Mouse (Mus musculus): ENCODE data around the gene Tmem185a. TPM values are rescaled to one million over a fixed set of nuclear protein-coding genes. Genes with fewer than 3 reads are reported as not detected.
"Not testable (repeated sequence)": the region's sequence is repeated elsewhere in the genome, so short reads cannot be mapped to it uniquely, and the experiment has no call there.

Tmem185a gene
- polyA plus RNA-seq (2015; fragmentation: Nextera tagmentation; extraction: Ambion mirVana): 13.0 and 13.5 TPM in 2 replicates

- 0 out of 2 replicates have a peak, but pooled peaks cover 3% of the 10 kb centered on the region for H3K4me1 ChIP-seq (replicated peaks)
- no peaks in the 10 kb centered on the region for H3K36me3 ChIP-seq (replicated peaks)
- peak within 1 kb of the TSS; percentile 63 for H3K4me3 ChIP-seq (replicated peaks)
- no peaks in the 10 kb centered on the region for H3K9me3 ChIP-seq (replicated peaks)
- peak within 1 kb of the TSS; percentile 55 for H3K9ac ChIP-seq
- H3K27me3 ChIP-seq: peaks cover 5% of the 10 kb centered on the region; the same call in 1 of the 2 replicates
- ATAC-seq (ENCODE audit: insufficient read depth): peak; percentile 75
- 0 out of 2 replicates have a peak within 1 kb of the TSS, but pooled peaks have one; percentile 33 for H3K27ac ChIP-seq (replicated peaks)
- peak within 1 kb of the TSS; percentile 65 for H3K4me2 ChIP-seq
- 14% methylated on average over 41 of the region's 42 CpGs for WGBS (ENCODE audit: insufficient replicate concordance)
Measured at GRCm38 (mm10) chrX:70476792-70477776, at the start of gene Tmem185a. TSS of gene Tmem185a (minus strand) at chrX:70477180.

- not testable (repeated sequence) for H3K4me3 ChIP-seq (replicated peaks); H3K27me3 ChIP-seq; H3K9me3 ChIP-seq (replicated peaks); H3K4me1 ChIP-seq (replicated peaks); H3K9ac ChIP-seq; H3K27ac ChIP-seq (replicated peaks); H3K36me3 ChIP-seq (replicated peaks); H3K4me2 ChIP-seq; ATAC-seq (ENCODE audit: insufficient read depth)
- 34% methylated on average over 3 of the region's 3 CpGs for WGBS (ENCODE audit: insufficient replicate concordance)
Measured at GRCm38 (mm10) chrX:70514413-70514812, 37.4 kb upstream of the Tmem185a start.

DNA sequence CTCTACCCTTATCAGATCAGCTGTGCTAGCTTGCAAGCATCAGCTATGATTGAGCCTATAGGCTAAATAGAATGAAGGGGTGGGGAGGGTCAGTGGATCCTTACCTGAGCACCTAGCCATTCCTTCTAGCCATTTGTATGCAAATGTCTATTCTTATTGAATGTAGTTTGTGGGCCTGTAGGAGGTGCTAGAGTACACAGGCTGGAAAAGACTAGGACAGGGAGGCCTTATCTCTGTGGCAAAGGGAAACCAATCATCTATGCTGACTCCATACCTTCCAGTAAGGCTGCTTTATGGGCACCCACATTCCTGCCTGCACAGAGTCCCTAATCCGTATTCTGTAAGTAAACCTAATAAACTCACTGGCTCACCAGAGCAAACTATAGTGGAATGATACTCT, 10.3 kb upstream of the Tmem185a start:
- H3K9ac ChIP-seq; H3K27ac ChIP-seq (replicated peaks); H3K9me3 ChIP-seq (replicated peaks); H3K4me3 ChIP-seq (replicated peaks); H3K36me3 ChIP-seq (replicated peaks); H3K27me3 ChIP-seq; H3K4me2 ChIP-seq; H3K4me1 ChIP-seq (replicated peaks); ATAC-seq (ENCODE audit: insufficient read depth): not testable (repeated sequence)
- WGBS (ENCODE audit: insufficient replicate concordance): no CpG with 5 or more reads among the region's 1 CpGs

DNA sequence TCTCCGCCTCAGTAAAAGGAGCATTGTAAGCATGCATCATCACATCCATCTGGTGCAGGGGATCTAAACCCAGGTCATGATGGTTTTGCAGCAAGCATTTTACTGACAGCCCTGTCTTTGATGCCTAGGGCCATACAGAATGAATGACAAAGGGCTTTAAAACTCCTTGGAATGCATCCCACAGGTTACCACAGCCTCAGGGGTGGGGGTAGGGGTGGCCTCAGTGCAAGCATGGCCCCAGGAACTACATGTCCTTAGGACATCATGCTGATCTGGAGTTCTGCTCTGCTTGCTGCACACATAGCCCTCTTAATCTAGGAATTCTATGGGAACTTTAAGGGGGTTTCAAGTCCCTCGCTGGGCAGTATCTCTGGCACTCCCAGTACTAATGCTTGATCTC, 5.2 kb upstream of the Tmem185a start:
- H3K4me3 ChIP-seq (replicated peaks): no peak overlapping the region
- no peak for ATAC-seq (ENCODE audit: insufficient read depth)
- H3K9ac ChIP-seq: no peak overlapping the region
- WGBS (ENCODE audit: insufficient replicate concordance): 39% methylated on average over 2 of the region's 2 CpGs
- H3K9me3 ChIP-seq (replicated peaks): no peaks in the 10 kb centered on the region
- H3K4me1 ChIP-seq (replicated peaks): no peaks in the 10 kb centered on the region
- no peaks in the 10 kb centered on the region for H3K36me3 ChIP-seq (replicated peaks)
- H3K27ac ChIP-seq (replicated peaks): no peak overlapping the region
- peaks cover 5% of the 10 kb centered on the region; the same call in 1 of the 2 replicates for H3K27me3 ChIP-seq
- H3K4me2 ChIP-seq: no peak overlapping the region

DNA sequence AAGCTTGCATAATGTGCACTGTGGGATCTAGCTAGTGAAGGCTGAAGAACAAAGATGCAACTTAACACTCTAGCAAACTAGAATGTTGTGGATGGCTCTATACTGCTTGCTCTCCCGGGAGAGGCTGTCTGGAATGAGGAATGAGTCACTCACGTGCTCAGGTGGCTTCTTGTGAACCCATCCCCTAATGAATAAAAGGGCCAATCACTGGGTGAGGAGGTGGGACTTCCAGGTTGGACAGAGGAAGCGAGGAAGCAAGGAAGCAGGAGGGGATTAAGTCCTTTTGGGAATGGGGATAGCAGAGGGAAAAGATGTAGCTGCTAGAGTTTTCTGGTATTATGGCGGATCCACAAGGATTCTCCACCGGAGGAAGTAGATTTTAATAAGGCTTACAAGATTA, 1.7 kb upstream of the Tmem185a start:
- peaks cover 5% of the 10 kb centered on the region; the same call in 1 of the 2 replicates for H3K27me3 ChIP-seq
- no peak overlapping the region for H3K4me2 ChIP-seq
- no peaks in the 10 kb centered on the region for H3K9me3 ChIP-seq (replicated peaks)
- H3K9ac ChIP-seq: no peak overlapping the region
- no peak overlapping the region for H3K4me3 ChIP-seq (replicated peaks)
- H3K36me3 ChIP-seq (replicated peaks): no peaks in the 10 kb centered on the region
- 0 out of 2 replicates have a peak, but pooled peaks cover 3% of the 10 kb centered on the region for H3K4me1 ChIP-seq (replicated peaks)
- H3K27ac ChIP-seq (replicated peaks): no peak overlapping the region
- 51% methylated on average over 5 of the region's 5 CpGs for WGBS (ENCODE audit: insufficient replicate concordance)
- no peak for ATAC-seq (ENCODE audit: insufficient read depth)

- 59% methylated on average over 3 of the region's 3 CpGs for WGBS (ENCODE audit: insufficient replicate concordance)
- Histone ChIP-seq H3K4me1 (replicated peaks) (0 out of 2 replicates have a peak, but pooled peaks cover 3% of the 10 kb centered on the region), H3K36me3 (replicated peaks) (no peaks in the 10 kb centered on the region), H3K4me2 (no peak overlapping the region), H3K9ac (no peak overlapping the region), H3K9me3 (replicated peaks) (no peaks in the 10 kb centered on the region), H3K27me3 (peaks cover 5% of the 10 kb centered on the region; the same call in 1 of the 2 replicates), H3K27ac (replicated peaks) (no peak overlapping the region), H3K4me3 (replicated peaks) (no peak overlapping the region)
- ATAC-seq (ENCODE audit: insufficient read depth): no peak
Measured at GRCm38 (mm10) chrX:70475215-70475765, 1.7 kb downstream of the Tmem185a start.

DNA sequence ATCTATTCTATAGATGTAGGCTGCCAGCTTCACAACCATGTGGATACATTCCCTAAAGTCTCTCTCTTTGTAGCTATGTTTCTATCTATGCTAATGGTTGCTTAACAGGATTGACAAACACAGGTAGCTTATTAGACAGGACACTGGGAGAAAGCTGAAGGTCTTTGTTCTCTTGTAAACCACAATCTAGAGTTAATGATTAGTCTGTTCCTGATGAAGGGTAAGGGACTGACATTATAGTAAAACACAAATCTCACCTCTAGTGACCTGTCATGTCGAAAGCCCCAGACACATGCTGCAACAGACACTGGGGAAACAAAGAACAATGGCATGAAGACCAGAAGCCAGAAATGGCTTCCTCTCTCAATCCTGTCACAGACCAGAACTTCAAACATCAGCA, 10.1 kb downstream of the Tmem185a start:
- no peaks in the 10 kb centered on the region for H3K9me3 ChIP-seq (replicated peaks)
- H3K4me2 ChIP-seq: no peak overlapping the region
- H3K4me1 ChIP-seq (replicated peaks): no peaks in the 10 kb centered on the region
- no peak overlapping the region for H3K4me3 ChIP-seq (replicated peaks)
- ATAC-seq (ENCODE audit: insufficient read depth): no peak; the same call in 1 of the 2 replicates
- H3K27me3 ChIP-seq: no peaks in the 10 kb centered on the region
- H3K27ac ChIP-seq (replicated peaks): no peak overlapping the region
- no peak overlapping the region for H3K9ac ChIP-seq
- WGBS (ENCODE audit: insufficient replicate concordance): 40% methylated on average over 1 of the region's 1 CpGs
- no peaks in the 10 kb centered on the region for H3K36me3 ChIP-seq (replicated peaks)

DNA sequence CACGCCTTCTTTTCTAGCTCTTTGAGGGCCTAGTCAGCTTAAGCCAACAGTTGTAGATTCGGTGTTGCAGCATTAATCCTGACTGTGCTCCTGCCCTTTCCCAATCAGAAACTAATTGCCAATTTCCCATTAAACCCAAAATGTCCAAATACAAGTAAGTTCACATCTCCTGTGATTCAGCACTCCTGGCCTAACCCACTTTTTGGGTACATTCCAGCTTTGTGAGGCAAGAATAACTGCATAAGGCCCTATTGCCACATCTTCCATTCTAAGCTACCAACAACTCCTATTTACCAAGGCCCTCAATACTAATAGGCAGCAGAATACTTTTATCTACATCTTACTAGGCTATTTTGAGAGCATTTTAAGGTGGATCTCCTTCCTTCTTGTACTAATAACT, 11.5 kb downstream of the Tmem185a start:
- no peak overlapping the region for H3K4me2 ChIP-seq

GRCm38 (mm10) chrX:70463621-70464020, 13.4 kb downstream of the Tmem185a start:
- ATAC-seq (ENCODE audit: insufficient read depth): no peak
- Histone ChIP-seq H3K27me3 (no peaks in the 10 kb centered on the region), H3K4me3 (replicated peaks) (no peak overlapping the region), H3K27ac (replicated peaks) (no peak overlapping the region), H3K4me2 (no peak overlapping the region), H3K9ac (no peak overlapping the region), H3K36me3 (replicated peaks) (no peaks in the 10 kb centered on the region), H3K9me3 (replicated peaks) (no peaks in the 10 kb centered on the region), H3K4me1 (replicated peaks) (no peaks in the 10 kb centered on the region)
- 58% methylated on average over 5 of the region's 5 CpGs for WGBS (ENCODE audit: insufficient replicate concordance)

More for the DNA sequence above, 11.5 kb downstream of the Tmem185a start:
- no peaks in the 10 kb centered on the region for H3K27me3 ChIP-seq
- H3K4me3 ChIP-seq (replicated peaks): no peak overlapping the region
- H3K27ac ChIP-seq (replicated peaks): no peak overlapping the region
- no peak overlapping the region for H3K9ac ChIP-seq
- H3K36me3 ChIP-seq (replicated peaks): no peaks in the 10 kb centered on the region
- no peaks in the 10 kb centered on the region for H3K9me3 ChIP-seq (replicated peaks)
- no peaks in the 10 kb centered on the region for H3K4me1 ChIP-seq (replicated peaks)
- no peak for ATAC-seq (ENCODE audit: insufficient read depth)
- 53% methylated on average over 2 of the region's 2 CpGs for WGBS (ENCODE audit: insufficient replicate concordance)

GRCm38 (mm10) chrX:70452359-70452758, 24.6 kb downstream of the Tmem185a start:
- not testable (repeated sequence) for H3K4me2 ChIP-seq; H3K27me3 ChIP-seq; H3K4me1 ChIP-seq (replicated peaks); H3K4me3 ChIP-seq (replicated peaks); ATAC-seq (ENCODE audit: insufficient read depth); H3K27ac ChIP-seq (replicated peaks); H3K36me3 ChIP-seq (replicated peaks); H3K9ac ChIP-seq; H3K9me3 ChIP-seq (replicated peaks)
- no CpG with 5 or more reads among the region's 1 CpGs for WGBS (ENCODE audit: insufficient replicate concordance)

DNA sequence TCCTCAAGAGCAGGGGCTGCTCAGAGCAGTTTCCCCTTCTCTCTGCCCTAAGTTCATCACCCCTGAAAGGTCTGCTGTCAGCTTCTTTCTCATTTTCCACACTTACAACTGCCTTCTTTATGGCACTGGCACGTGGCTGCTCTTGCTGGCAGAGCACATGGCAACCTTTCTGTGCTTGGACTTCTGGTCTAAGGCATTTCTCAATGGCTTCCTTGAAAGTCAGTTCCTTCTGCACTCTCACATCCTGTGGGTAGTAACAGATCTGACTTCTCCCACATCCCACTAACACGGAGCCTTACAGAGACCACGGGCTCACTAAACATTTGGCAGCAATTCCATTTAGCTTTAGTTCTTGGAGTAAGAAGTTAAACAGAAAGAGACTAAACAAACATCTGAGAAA, 51.5 kb downstream of the Tmem185a start:
- not testable (repeated sequence) for H3K4me1 ChIP-seq (replicated peaks)

More for the DNA sequence above, 51.5 kb downstream of the Tmem185a start:
- not testable (repeated sequence) for ATAC-seq (ENCODE audit: insufficient read depth); H3K27ac ChIP-seq (replicated peaks); H3K36me3 ChIP-seq (replicated peaks); H3K4me3 ChIP-seq (replicated peaks); H3K27me3 ChIP-seq; H3K9ac ChIP-seq; H3K9me3 ChIP-seq (replicated peaks); H3K4me2 ChIP-seq
- WGBS (ENCODE audit: insufficient replicate concordance): 24% methylated on average over 3 of the region's 3 CpGs

Measured in liver, embryonic 15.5 days (tissue).